Mouse (Mus musculus) frontal cortex, adult (tissue): ENCODE data around the gene Pramef8.
A peak's percentile ranks its signal among the peaks of the same experiment; 100 is the strongest.
"Not testable (repeated sequence)": the region's sequence is repeated elsewhere in the genome, so short reads cannot be mapped to it uniquely, and the experiment has no call there.

Source experiments
- ATAC-seq: cut with Nextera tagmentation; 2 replicates; pipeline ENCODE4 v1.9.2; 2017; ENCODE audit warnings: mild to moderate bottlenecking, moderate library complexity, mixed read lengths; ENCODE audit not compliant: low TSS enrichment

Pramef8 gene

DNA sequence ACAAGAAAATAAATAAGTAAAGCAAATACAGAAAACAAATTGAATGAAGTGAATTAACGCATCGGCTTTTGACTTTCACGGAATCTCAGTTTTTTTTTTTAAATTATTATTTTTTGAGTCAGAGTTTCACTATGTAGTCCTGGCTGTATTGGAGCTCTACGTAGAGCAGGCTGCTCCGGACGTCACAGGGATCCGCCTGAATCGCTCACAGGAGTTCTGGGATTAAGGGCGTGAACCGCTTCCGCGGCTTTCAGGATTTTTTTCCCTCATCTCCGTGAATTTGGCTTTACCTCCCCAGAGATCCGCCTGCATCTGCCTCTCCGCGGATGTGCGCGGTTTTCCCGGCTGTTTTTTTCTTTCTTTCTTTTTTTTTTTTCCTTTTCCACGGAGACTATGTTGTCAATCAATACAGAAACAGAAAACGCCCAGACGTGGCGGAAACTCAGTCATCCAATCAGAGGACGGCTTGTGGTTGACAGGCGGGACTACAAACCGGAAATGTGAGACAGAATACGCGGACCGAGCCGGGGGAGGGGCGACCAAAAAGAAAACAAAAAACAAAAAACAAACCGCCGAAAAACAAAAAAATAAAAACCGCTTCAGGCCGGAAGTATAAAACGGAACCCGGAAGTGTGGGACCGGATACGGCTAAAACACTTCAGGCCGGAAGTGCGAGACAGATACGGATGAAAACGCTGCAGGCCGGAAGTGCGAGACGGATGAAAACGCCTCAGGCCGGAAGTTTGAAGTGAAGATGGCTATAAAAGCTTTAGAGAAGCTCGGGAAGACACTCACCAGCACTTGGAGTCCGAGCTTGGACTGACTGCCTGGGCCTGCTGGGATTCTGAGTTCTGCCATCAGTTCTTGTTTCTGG, at the start of gene Pramef8:
Pramef8 (plus strand) TSS at position 208 of the 874 bp plus-strand sequence.
- peak; percentile 99 for ATAC-seq

DNA sequence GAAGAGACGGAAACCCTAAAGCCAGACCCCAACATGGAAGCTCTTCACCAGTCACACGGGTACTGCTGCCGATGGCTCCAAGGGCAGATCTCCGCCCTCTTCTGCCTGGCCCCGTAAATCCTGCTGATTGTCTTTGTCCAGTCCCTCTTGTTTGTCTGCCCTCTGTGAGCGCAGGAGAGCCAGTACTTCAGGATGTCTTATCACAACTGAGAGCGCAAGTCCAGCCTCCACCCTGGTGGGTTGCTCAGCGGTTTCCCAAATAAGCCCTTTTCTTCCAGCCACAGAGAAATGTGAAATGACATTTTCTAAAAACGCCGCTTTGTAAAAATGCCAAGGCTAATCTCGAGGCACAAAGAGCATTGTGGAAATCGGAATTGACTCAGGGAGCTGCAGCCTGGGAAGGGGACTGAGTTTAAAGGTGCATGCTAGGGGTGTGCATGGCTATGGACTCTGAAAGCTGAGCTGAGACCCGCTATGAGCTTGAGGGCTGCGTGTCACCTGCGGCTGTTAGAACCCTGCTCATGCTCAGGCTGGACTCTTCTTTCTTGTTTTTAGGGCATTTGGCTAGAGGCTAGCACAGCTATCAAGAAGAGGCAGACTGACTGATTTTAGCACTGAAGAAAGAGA, 45.7 kb upstream of the Pramef8 start:
- ATAC-seq, result no peak

DNA sequence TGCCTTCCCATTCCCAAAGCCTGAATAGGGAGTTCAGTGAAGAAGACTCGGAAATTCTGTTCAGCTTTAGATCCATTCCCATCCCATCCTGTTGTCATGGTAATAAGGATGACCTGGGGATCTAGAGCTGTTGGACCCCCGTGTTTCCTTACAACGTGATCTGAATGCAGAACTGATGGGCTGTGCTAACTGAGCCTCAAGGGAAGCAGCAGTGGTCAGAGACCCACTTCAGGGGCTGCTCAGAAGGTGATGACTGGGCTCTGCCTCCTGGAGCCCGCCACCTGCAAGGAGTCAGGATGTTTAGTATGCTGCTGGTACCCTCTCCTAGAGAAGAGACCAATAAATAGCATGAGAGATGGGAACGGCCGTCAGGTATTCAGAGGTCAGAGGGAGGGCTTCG, 32.7 kb upstream of the Pramef8 start:
- no peak for ATAC-seq

DNA sequence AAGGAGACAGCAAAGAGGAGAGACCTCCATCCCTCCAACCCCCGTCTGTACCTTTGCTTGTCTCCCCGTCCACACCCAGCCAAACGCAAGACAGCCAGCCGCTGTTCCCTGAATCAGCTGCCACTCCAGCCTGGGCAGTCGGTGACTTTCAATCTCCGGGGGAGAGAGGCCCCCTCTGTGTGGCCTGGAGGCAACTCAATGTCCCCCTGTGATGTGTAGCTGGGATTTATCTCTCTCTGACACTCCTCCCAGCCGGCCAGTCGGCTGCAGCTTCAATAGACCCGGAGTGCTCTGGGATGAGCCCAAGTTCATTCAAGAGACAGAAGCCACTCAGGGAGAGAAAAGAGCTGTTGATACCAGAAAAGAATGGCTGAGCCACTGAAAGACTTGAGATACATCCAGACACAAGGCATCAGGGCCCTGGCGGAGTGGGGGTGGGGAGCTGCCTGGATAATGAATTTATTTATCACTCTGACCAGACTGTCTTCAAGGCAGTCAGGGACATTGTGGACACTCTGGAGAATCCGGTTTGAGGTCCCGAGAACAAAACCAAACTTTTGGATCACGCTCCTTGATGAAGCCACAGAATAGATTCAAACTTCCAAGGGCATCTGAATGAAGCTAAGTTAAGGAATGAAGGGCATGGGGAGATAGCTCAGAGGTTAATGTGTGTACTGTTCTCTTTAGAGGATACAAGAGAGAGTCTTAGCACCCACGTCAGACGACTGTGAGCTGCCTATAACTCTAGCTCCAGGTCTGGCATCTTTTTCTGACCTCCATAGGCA, 32.1 kb upstream of the Pramef8 start:
- no peak for ATAC-seq

DNA sequence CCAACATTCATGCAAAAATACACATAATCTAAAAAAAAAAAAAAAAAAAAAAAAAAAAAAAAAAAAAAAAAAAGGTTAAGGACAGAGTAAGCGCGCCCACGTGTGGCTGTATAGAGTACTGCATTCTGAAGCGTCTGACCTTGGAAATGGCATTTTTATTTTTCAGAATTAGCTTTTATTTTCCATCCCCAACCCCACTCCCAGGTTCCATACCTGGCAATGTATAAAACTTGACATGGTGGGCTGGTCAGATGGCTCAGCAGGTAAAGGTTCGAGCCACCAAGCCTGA, 31.6 kb upstream of the Pramef8 start:
- ATAC-seq, result no peak

DNA sequence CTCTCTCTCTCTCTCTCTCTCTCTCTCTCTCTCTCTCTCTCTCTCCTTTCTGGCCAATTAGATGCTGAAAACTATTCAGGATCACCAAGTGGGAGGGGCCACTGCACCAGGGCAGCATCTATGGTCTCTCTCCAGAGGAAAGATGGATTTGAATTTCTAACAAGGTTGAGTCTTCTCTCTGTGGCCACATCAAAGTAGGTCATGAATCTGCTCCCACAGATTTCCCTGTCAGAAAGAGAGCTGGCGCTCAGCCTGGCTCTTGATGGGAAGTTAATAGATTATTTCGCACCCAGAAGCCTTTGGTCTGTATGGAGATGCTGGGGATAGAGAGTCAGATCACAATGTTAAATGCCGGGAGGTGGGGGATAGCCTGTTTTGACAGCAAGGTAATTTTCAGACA, 30.1 kb upstream of the Pramef8 start:
- no peak for ATAC-seq

DNA sequence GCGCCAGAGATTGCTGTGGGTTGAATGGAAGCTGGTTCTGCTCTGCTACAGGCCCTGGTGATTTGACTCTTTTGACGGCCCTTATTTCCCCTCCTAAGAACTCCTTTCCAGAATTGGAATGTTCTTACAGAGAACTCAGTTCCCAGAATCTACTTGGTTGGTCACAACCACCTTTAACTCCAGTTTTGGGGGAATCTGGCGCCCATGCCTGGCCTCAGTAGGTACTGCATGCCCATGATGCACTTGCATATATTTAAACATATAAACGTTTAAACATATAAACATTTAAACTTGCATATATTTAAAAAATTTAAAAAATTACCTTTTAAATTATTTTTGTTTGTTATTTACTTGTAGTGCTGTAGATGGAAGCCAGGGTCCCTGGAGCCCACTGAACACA, 28.6 kb upstream of the Pramef8 start:
- ATAC-seq, result no peak

DNA sequence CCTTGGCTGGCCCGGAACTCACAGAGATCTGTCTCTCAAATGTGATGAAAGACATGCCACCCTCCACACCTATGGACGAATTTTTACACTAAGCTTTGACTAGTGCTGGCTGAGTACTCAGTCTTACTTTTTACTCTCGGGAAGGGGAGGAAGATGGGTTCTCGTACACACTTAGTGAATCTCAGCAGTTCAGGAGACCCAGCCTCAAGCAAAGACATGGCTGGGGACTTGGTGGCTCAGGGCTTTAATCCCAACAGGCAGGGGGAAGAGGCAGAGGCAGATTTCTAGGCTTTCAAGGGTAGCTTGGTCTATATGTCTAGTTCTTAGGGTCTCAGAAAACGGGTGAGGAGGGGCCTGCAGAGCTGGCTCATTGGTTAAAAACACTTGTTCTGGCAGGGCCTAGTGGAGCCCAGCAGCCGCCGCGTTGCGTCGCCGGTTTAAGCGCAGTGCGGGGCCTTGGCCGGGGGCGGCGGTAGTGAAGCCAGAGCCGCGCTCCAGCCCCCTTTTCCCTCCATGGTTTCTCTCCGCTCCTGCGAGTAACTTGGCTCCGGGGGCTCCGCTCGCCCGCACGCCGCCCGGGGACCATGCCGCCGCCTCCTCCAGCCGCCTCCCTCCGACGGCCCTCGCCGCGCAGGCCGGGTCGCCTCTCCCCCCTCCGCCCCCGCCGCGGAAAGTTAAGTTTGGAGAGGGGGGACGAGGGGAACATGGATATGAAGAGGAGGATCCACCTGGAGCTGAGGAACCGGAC, 23.1 kb upstream of the Pramef8 start:
- peak; percentile 79 for ATAC-seq

DNA sequence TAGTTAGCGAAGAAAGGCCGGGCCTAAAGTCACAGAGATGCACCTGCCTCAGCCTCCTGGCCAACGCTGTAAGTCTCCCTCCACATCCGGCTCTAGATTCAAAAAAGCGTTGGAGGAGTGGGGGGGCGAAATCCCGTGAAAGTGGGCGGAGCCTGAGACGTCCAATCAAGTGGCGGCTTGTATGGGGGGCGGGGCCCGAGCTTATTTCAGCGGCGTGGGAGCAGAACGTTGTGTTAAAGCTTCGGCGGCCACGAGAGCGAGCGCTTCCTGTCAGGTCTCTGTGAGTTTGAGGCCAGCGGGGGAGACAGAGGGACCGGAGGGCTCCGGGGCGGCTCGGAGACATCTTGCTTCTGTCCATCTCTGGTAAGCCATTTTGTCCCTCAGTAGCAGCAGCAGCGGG, 18.0 kb upstream of the Pramef8 start, which contains the start of gene Pramel1:
Pramel1 (plus strand) TSS at position 248 of the 400 bp plus-strand sequence.
- no peak for ATAC-seq

DNA sequence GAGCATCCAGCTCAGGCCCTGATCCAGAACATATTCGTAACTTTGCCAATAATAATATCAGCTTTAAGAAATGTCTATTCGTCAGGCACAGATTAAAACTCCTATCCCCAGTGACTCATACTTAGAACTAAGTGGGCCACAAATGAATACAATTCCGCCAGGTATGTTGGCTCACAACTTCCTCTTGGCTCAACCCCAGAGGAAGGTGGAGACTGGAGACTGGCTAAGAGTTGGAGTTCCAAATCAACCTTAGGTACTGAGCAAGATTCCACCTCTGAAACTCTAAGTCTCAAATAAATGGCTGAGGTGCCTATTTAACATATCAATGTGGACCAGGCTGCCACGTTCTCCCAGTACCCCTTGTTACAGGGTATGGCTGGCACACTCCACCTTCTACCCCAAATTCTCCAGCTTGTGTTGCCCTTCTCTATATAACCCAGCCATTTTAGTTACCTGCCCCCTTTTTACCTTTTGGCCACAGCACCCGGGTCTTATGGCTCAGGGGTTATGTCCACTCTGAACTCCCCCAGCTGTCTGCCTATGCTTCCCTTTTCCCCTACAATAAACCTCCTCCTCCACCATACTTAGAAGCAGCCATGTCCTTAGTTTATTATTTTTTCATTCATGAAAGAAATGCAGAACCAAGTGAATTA, 534 bp upstream of the Pramef8 start:
- no peak for ATAC-seq

DNA sequence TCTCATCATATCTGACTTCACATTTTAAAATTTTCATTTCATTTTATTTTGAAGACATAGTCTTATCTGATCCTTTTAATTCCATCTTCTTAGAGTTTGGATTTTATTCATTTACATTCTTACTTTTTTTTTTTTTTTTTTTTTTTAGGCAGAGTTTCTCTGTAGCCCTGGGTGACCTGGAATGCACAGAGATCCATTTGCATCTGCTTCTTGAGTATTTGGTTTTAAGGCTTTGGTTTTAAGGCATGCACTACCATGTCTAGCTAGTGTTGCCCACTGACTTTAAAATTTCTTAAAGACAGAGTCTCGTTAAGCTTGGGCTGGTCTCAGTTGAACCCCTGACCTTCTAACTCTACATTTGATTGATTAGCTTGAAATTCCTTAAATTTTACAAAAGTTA, 1.4 kb downstream of the Pramef8 start:
- no peak for ATAC-seq

DNA sequence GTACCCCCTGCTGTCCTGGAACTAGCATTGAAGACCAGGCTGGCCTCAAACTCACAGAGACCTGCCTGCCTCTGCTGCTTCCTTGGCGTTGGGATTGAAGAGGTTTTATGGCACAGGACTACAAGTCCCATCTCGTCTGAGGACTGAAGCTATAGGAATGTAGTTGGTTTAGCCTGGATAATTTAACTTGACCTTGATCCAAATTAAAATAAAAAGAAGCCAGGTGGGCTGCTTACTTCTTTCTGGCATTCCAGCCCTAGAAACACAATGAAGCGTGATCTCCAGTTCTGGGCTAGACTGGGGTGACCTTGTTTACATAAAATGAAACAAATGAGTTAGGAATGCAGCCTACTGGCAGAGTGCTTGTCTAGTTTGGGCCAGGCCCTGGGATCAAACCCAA, 1.9 kb downstream of the Pramef8 start:
- ATAC-seq, result no peak

DNA sequence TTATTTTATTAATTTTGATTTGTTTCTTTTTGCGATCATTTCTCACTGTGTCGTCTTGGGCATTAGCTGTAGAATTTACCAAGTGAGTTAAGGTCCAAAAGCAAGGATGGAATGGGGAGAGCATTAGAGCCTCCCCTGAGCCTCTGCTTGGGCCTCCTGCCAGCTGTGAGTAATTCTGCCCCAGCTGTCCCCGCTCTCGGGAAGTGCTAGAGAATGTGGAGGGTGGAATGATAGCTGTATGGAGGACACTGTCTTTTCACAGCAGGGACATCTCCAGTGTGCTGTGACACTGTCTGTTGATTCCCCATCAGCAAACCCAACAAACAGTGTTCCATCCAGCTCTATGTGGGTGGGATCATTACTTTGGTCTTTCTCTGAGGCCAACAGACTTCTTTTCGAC, 14.5 kb downstream of the Pramef8 start:
- ATAC-seq, result not testable (repeated sequence)

DNA sequence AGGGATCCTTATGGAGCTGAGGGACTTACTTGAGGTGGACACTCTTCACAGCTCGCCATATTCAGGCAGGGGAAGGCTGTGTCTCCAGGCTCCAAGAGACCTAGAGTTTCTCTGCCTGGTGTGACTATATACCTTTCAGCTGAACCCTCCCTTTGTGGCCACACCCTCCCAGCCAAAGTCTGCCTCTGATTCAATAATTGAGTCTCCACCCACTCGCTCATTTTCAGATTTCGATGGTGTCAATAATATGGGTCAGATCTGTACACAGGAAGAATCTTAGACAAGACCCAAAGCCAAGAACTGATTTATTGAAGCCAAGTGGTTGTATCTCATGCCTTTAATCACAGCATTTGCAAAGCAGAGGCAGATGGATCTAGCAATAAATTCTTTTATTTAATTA, 38.0 kb downstream of the Pramef8 start, which contains the start of gene Oog4:
Oog4 (minus strand) TSS at position 101 of the 400 bp plus-strand sequence.
- no peak for ATAC-seq
